Mouse (Mus musculus): ENCODE data around the gene Calm4. TPM values are rescaled to one million over a fixed set of nuclear protein-coding genes. Genes with fewer than 3 reads are reported as not detected.

The Calm4 gene
- polyA plus RNA-seq, 1 experiment, result 0.18 TPM

GRCm38 (mm10) chr13:3862922-3863580 lies 25.5 kb downstream of the Calm4 start:
- no peak for DNase-seq (ENCODE audit: low read depth)
- TF ChIP-seq POLR2A (IDR thresholded peaks at IDR 0.05; ENCODE audit: borderline replicate concordance, extremely low read depth, insufficient read depth, insufficient read length, poor library complexity, severe bottlenecking) (no peak), CTCF (IDR thresholded peaks at IDR 0.05; ENCODE audit: borderline replicate concordance, extremely low read depth, insufficient read depth, insufficient read length) (no peak)

GRCm38 (mm10) chr13:3865648-3866354 lies 28.2 kb downstream of the Calm4 start:
- DNase-seq (ENCODE audit: low read depth), result no peak
- no peak for TF ChIP-seq CTCF (IDR thresholded peaks at IDR 0.05; ENCODE audit: borderline replicate concordance, extremely low read depth, insufficient read depth, insufficient read length)
- TF ChIP-seq POLR2A (IDR thresholded peaks at IDR 0.05; ENCODE audit: borderline replicate concordance, extremely low read depth, insufficient read depth, insufficient read length, poor library complexity, severe bottlenecking), result no peak

- no peak for DNase-seq (ENCODE audit: low read depth)
- TF ChIP-seq POLR2A (IDR thresholded peaks at IDR 0.05; ENCODE audit: borderline replicate concordance, extremely low read depth, insufficient read depth, insufficient read length, poor library complexity, severe bottlenecking), result no peak
- no peak for TF ChIP-seq CTCF (IDR thresholded peaks at IDR 0.05; ENCODE audit: borderline replicate concordance, extremely low read depth, insufficient read depth, insufficient read length)
Observed at GRCm38 (mm10) chr13:3866355-3867052, 28.9 kb downstream of the Calm4 start.

- no peak for DNase-seq (ENCODE audit: low read depth)
Observed at GRCm38 (mm10) chr13:3867158-3867557, 29.6 kb downstream of the Calm4 start.

GRCm38 (mm10) chr13:3869901-3870300 lies 32.3 kb downstream of the Calm4 start:
- no peak for TF ChIP-seq CTCF (IDR thresholded peaks at IDR 0.05; ENCODE audit: borderline replicate concordance, extremely low read depth, insufficient read depth, insufficient read length)
- DNase-seq (ENCODE audit: low read depth), result no peak

More at GRCm38 (mm10) chr13:3867158-3867557, 29.6 kb downstream of the Calm4 start:
- TF ChIP-seq CTCF (IDR thresholded peaks at IDR 0.05; ENCODE audit: borderline replicate concordance, extremely low read depth, insufficient read depth, insufficient read length) (no peak), POLR2A (IDR thresholded peaks at IDR 0.05; ENCODE audit: borderline replicate concordance, extremely low read depth, insufficient read depth, insufficient read length, poor library complexity, severe bottlenecking) (no peak)

- no peak for TF ChIP-seq POLR2A (IDR thresholded peaks at IDR 0.05; ENCODE audit: borderline replicate concordance, extremely low read depth, insufficient read depth, insufficient read length, poor library complexity, severe bottlenecking)
- no peak for TF ChIP-seq CTCF (IDR thresholded peaks at IDR 0.05; ENCODE audit: borderline replicate concordance, extremely low read depth, insufficient read depth, insufficient read length)
- DNase-seq (ENCODE audit: low read depth), result no peak
Observed at GRCm38 (mm10) chr13:3872832-3873231, 35.3 kb downstream of the Calm4 start.

GRCm38 (mm10) chr13:3876448-3876847 lies 38.9 kb downstream of the Calm4 start:
- DNase-seq (ENCODE audit: low read depth), result peak; percentile 13
- no peak for TF ChIP-seq CTCF (IDR thresholded peaks at IDR 0.05; ENCODE audit: borderline replicate concordance, extremely low read depth, insufficient read depth, insufficient read length)
- TF ChIP-seq POLR2A (IDR thresholded peaks at IDR 0.05; ENCODE audit: borderline replicate concordance, extremely low read depth, insufficient read depth, insufficient read length, poor library complexity, severe bottlenecking), result no peak

- TF ChIP-seq CTCF (IDR thresholded peaks at IDR 0.05; ENCODE audit: borderline replicate concordance, extremely low read depth, insufficient read depth, insufficient read length), result no peak
- TF ChIP-seq POLR2A (IDR thresholded peaks at IDR 0.05; ENCODE audit: borderline replicate concordance, extremely low read depth, insufficient read depth, insufficient read length, poor library complexity, severe bottlenecking), result no peak
Observed at GRCm38 (mm10) chr13:3877185-3877584, 39.6 kb downstream of the Calm4 start.

GRCm38 (mm10) chr13:3877679-3878220 lies 40.2 kb downstream of the Calm4 start:
- TF ChIP-seq POLR2A (IDR thresholded peaks at IDR 0.05; ENCODE audit: borderline replicate concordance, extremely low read depth, insufficient read depth, insufficient read length, poor library complexity, severe bottlenecking) (no peak), CTCF (IDR thresholded peaks at IDR 0.05; ENCODE audit: borderline replicate concordance, extremely low read depth, insufficient read depth, insufficient read length) (no peak)
- DNase-seq (ENCODE audit: low read depth), result peak; percentile 6

More at GRCm38 (mm10) chr13:3877185-3877584, 39.6 kb downstream of the Calm4 start:
- DNase-seq (ENCODE audit: low read depth), result peak; percentile 5

- TF ChIP-seq CTCF (IDR thresholded peaks at IDR 0.05; ENCODE audit: borderline replicate concordance, extremely low read depth, insufficient read depth, insufficient read length), result no peak
- TF ChIP-seq POLR2A (IDR thresholded peaks at IDR 0.05; ENCODE audit: borderline replicate concordance, extremely low read depth, insufficient read depth, insufficient read length, poor library complexity, severe bottlenecking), result no peak
- no peak for DNase-seq (ENCODE audit: low read depth)
Observed at GRCm38 (mm10) chr13:3886663-3887062, 49.1 kb downstream of the Calm4 start.

Other genes with a start within 250 kb of the Calm4 start
- gene Fam208b, start 226.6 kb upstream of the Calm4 start, polyA plus RNA-seq (2012; rRNA removed), result 28.6 and 31.1 TPM in 2 replicates
- 16.7 and 18.0 TPM in 2 replicates for gene Asb13, start 203.7 kb upstream of the Calm4 start, polyA plus RNA-seq (2012; rRNA removed)
- gene Calml3, start 33.4 kb upstream of the Calm4 start, polyA plus RNA-seq (2012; rRNA removed), result 0.11 and 0.43 TPM in 2 replicates
- gene Calm5, start 16.4 kb downstream of the Calm4 start, polyA plus RNA-seq (2012; rRNA removed), result not detected in 2 replicates
- gene Net1, start 80.5 kb downstream of the Calm4 start, polyA plus RNA-seq (2012; rRNA removed), result 7.9 and 9.4 TPM in 2 replicates
- gene Tubal3, start 80.5 kb downstream of the Calm4 start, polyA plus RNA-seq (2012; rRNA removed), result 0.05 TPM in 1 of 2 replicates, not detected in the other
- 0.05 and 0.09 TPM in 2 replicates for gene Ucn3, start 107.6 kb downstream of the Calm4 start, polyA plus RNA-seq (2012; rRNA removed)
- 0.26 and 0.38 TPM in 2 replicates for gene Akr1c14, start 211.3 kb downstream of the Calm4 start, polyA plus RNA-seq (2012; rRNA removed)

Measured in brain, embryonic 14.5 days (tissue).